Mouse (Mus musculus) spleen, adult 2 months (tissue): ENCODE measurements around the gene Dcaf12l2.

Source experiments
- CTCF ChIP-seq: fragments of 200-500 bp; IDR thresholded peaks from 2 replicates; pipeline ENCODE4 v1.5.1; 2011; ENCODE audit warnings: mild to moderate bottlenecking, inconsistent platforms; ENCODE audit not compliant: insufficient read depth, insufficient read length, insufficient replicate concordance; ENCODE audit errors: extremely low read depth
- POLR2A ChIP-seq: fragments of 200-500 bp; IDR thresholded peaks from 2 replicates; pipeline ENCODE4 v1.6.1; 2011; ENCODE audit warnings: low read depth, low read length, inconsistent platforms

- no peak for TF ChIP-seq CTCF
- TF ChIP-seq POLR2A, result no peak
Observed at GRCm38 (mm10) chrX:44367646-44368521, at the start of gene Dcaf12l2.
